Mouse (Mus musculus) neutrophil, adult 5-6 weeks (primary cell): ENCODE results near the gene Tmem252. TPM values are rescaled to one million over a fixed set of nuclear protein-coding genes. Genes with fewer than 3 reads are reported as not detected.

Source experiments
- ATAC-seq: fragments of 151-379, 151-347 bp; 2 replicates; pipeline ENCODE4 v1.8.0; 2017; ENCODE audit warnings: mild to moderate bottlenecking, moderate TSS enrichment; ENCODE audit not compliant: insufficient number of reproducible peaks, poor library complexity, low FRiP score, severe bottlenecking; ENCODE audit errors: extremely low read depth
- total RNA-seq: library from RNA; stranded (forward); fragments of 200-1000 nt; gene quantifications from 2 replicates; pipeline ENCODE4 v1.2.3, GENCODE M21; 2017

The Tmem252 gene
- not detected in 2 replicates for total RNA-seq

- ATAC-seq: no peak
These were observed at the start of gene Tmem252 for GRCm38 (mm10) chr19:24673762-24674161. Tmem252 (plus strand) TSS chr19:24674008.

- no peak for ATAC-seq
These were observed 45.8 kb upstream of the Tmem252 start for GRCm38 (mm10) chr19:24628049-24628448.

- ATAC-seq: no peak
These were observed 40.8 kb upstream of the Tmem252 start for GRCm38 (mm10) chr19:24633008-24633407.

GRCm38 (mm10) chr19:24634602-24635001 lies 39.2 kb upstream of the Tmem252 start:
- peak; percentile 89 for ATAC-seq

GRCm38 (mm10) chr19:24636616-24637015 lies 37.2 kb upstream of the Tmem252 start:
- no peak for ATAC-seq

- ATAC-seq: no peak
These were observed 35.8 kb upstream of the Tmem252 start for GRCm38 (mm10) chr19:24637988-24638387.

- ATAC-seq: no peak
These were observed 32.8 kb upstream of the Tmem252 start for GRCm38 (mm10) chr19:24640982-24641381.

GRCm38 (mm10) chr19:24644971-24645370 lies 28.8 kb upstream of the Tmem252 start:
- ATAC-seq: no peak

- ATAC-seq: peak; percentile 93
These were observed 27.5 kb upstream of the Tmem252 start for GRCm38 (mm10) chr19:24646162-24646829.

- ATAC-seq: no peak
These were observed 25.8 kb upstream of the Tmem252 start for GRCm38 (mm10) chr19:24648016-24648415.

- ATAC-seq: no peak
These were observed 23.4 kb upstream of the Tmem252 start for GRCm38 (mm10) chr19:24650428-24650827.

GRCm38 (mm10) chr19:24651595-24651994 lies 22.2 kb upstream of the Tmem252 start:
- ATAC-seq: no peak

GRCm38 (mm10) chr19:24652342-24653019 lies 21.3 kb upstream of the Tmem252 start:
- ATAC-seq: no peak

- no peak for ATAC-seq
These were observed 20.5 kb upstream of the Tmem252 start for GRCm38 (mm10) chr19:24653230-24653799.

GRCm38 (mm10) chr19:24656981-24657380 lies 16.8 kb upstream of the Tmem252 start:
- ATAC-seq: peak; percentile 13; the same call in 1 of the 2 replicates

- no peak for ATAC-seq
These were observed 11.5 kb upstream of the Tmem252 start for GRCm38 (mm10) chr19:24662346-24662745.

GRCm38 (mm10) chr19:24665771-24666170 lies 8.0 kb upstream of the Tmem252 start:
- ATAC-seq: no peak

GRCm38 (mm10) chr19:24667527-24667926 lies 6.3 kb upstream of the Tmem252 start:
- no peak for ATAC-seq

GRCm38 (mm10) chr19:24671571-24671970 lies 2.2 kb upstream of the Tmem252 start:
- peak; percentile 30; the same call in 1 of the 2 replicates for ATAC-seq

GRCm38 (mm10) chr19:24672366-24672960 lies 1.3 kb upstream of the Tmem252 start:
- no peak for ATAC-seq
